Mouse (Mus musculus) E14TG2a.4 (cell line): ENCODE measurements around the gene Ush2a.

Experiments
- H3K27me3 ChIP-seq: 2 replicates; pipeline ENCODE4 v1.6.1; 2014; ENCODE audit warnings: low read length, control low read depth; ENCODE audit not compliant: insufficient read depth
- H3K36me3 ChIP-seq: 2 replicates; pipeline ENCODE4 v1.6.1; 2014; ENCODE audit warnings: low read length, control low read depth; ENCODE audit not compliant: insufficient read depth
- H3K4me1 ChIP-seq: replicated peaks from 2 replicates; pipeline ENCODE4 v1.6.1; 2014; ENCODE audit warnings: low read depth, low read length, control low read depth
- H3K4me3 ChIP-seq: replicated peaks from 2 replicates; pipeline ENCODE4 v1.5.1; 2014; ENCODE audit warnings: mild to moderate bottlenecking, low read length
- H3K9me3 ChIP-seq: 2 replicates; pipeline ENCODE4 v1.6.1; 2014; ENCODE audit warnings: low read length, control low read depth
- CTCF ChIP-seq: conservative IDR thresholded peaks from 2 replicates; pipeline ENCODE4 v1.5.1; 2014; ENCODE audit warnings: low read length
- NANOG ChIP-seq: IDR thresholded peaks from 2 replicates; pipeline ENCODE4 v1.6.1; 2014; ENCODE audit warnings: borderline replicate concordance, low read length, mixed read lengths
- POU5F1 ChIP-seq: IDR thresholded peaks from 2 replicates; pipeline ENCODE4 v1.6.1; 2014; ENCODE audit warnings: low read length, borderline replicate concordance

Ush2a gene

GRCm38 (mm10) chr1:188674640-188675510, 413.1 kb downstream of the Ush2a start:
- no peaks in the 10 kb centered on the region for H3K9me3 ChIP-seq
- no peak overlapping the region for H3K4me3 ChIP-seq
- TF ChIP-seq NANOG, result no peak
- H3K4me1 ChIP-seq, result no peaks in the 10 kb centered on the region
- H3K27me3 ChIP-seq, result no peaks in the 10 kb centered on the region
- no peaks in the 10 kb centered on the region for H3K36me3 ChIP-seq

GRCm38 (mm10) chr1:188675511-188675863, 413.7 kb downstream of the Ush2a start:
- Histone ChIP-seq H3K4me3 (no peak overlapping the region), H3K27me3 (no peaks in the 10 kb centered on the region), H3K4me1 (no peaks in the 10 kb centered on the region), H3K36me3 (no peaks in the 10 kb centered on the region), H3K9me3 (no peaks in the 10 kb centered on the region)
- TF ChIP-seq CTCF (no peak), NANOG (no peak), POU5F1 (no peak)

GRCm38 (mm10) chr1:188678189-188678588, 416.4 kb downstream of the Ush2a start:
- TF ChIP-seq NANOG (no peak), POU5F1 (no peak), CTCF (no peak)
- Histone ChIP-seq H3K9me3 (no peaks in the 10 kb centered on the region), H3K36me3 (no peaks in the 10 kb centered on the region), H3K4me1 (no peaks in the 10 kb centered on the region), H3K4me3 (no peak overlapping the region), H3K27me3 (no peaks in the 10 kb centered on the region)

GRCm38 (mm10) chr1:188686362-188686761, 424.5 kb downstream of the Ush2a start:
- no peak for TF ChIP-seq NANOG
- no peak for TF ChIP-seq CTCF
- TF ChIP-seq POU5F1, result no peak
- H3K36me3 ChIP-seq, result no peaks in the 10 kb centered on the region
- H3K27me3 ChIP-seq, result no peaks in the 10 kb centered on the region
- no peak overlapping the region for H3K4me3 ChIP-seq
- peaks cover 10% of the 10 kb centered on the region; the same call in 1 of the 2 replicates for H3K9me3 ChIP-seq
- H3K4me1 ChIP-seq, result peaks cover 7% of the 10 kb centered on the region

GRCm38 (mm10) chr1:188696295-188696694, 434.5 kb downstream of the Ush2a start:
- peaks cover 6% of the 10 kb centered on the region; the same call in 1 of the 2 replicates for H3K4me1 ChIP-seq
- H3K9me3 ChIP-seq, result peaks cover 6% of the 10 kb centered on the region
- H3K4me3 ChIP-seq, result no peak overlapping the region
- no peaks in the 10 kb centered on the region for H3K27me3 ChIP-seq
- H3K36me3 ChIP-seq, result no peaks in the 10 kb centered on the region
- TF ChIP-seq POU5F1, result no peak
- TF ChIP-seq CTCF, result no peak

- peaks cover 8% of the 10 kb centered on the region; the same call in 1 of the 2 replicates for H3K4me1 ChIP-seq
These were observed 446.4 kb downstream of the Ush2a start for GRCm38 (mm10) chr1:188708176-188708575.

GRCm38 (mm10) chr1:188708694-188709093, 446.9 kb downstream of the Ush2a start:
- TF ChIP-seq CTCF (no peak), NANOG (no peak)
- Histone ChIP-seq H3K4me1 (peaks cover 8% of the 10 kb centered on the region; the same call in 1 of the 2 replicates), H3K4me3 (no peak overlapping the region), H3K36me3 (no peaks in the 10 kb centered on the region), H3K27me3 (peaks cover 14% of the 10 kb centered on the region; the same call in 1 of the 2 replicates), H3K9me3 (no peaks in the 10 kb centered on the region)

More at GRCm38 (mm10) chr1:188708176-188708575, 446.4 kb downstream of the Ush2a start:
- no peak overlapping the region for H3K4me3 ChIP-seq
- no peaks in the 10 kb centered on the region for H3K9me3 ChIP-seq
- TF ChIP-seq POU5F1, result no peak
- TF ChIP-seq CTCF, result peak; percentile 83
- H3K36me3 ChIP-seq, result no peaks in the 10 kb centered on the region
- H3K27me3 ChIP-seq, result peaks cover 14% of the 10 kb centered on the region; the same call in 1 of the 2 replicates

- H3K4me3 ChIP-seq, result no peak overlapping the region
- H3K4me1 ChIP-seq, result peaks cover 8% of the 10 kb centered on the region; the same call in 1 of the 2 replicates
- peaks cover 14% of the 10 kb centered on the region; the same call in 1 of the 2 replicates for H3K27me3 ChIP-seq
- no peaks in the 10 kb centered on the region for H3K36me3 ChIP-seq
- no peaks in the 10 kb centered on the region for H3K9me3 ChIP-seq
- TF ChIP-seq CTCF (no peak), POU5F1 (no peak), NANOG (no peak)
These were observed 452.3 kb downstream of the Ush2a start for GRCm38 (mm10) chr1:188714131-188714530.

- H3K4me3 ChIP-seq, result no peak overlapping the region
- peaks cover 8% of the 10 kb centered on the region; the same call in 1 of the 2 replicates for H3K4me1 ChIP-seq
- H3K27me3 ChIP-seq, result peaks cover 14% of the 10 kb centered on the region; the same call in 1 of the 2 replicates
- TF ChIP-seq CTCF (no peak), POU5F1 (no peak), NANOG (no peak)
- no peaks in the 10 kb centered on the region for H3K9me3 ChIP-seq
- no peaks in the 10 kb centered on the region for H3K36me3 ChIP-seq
These were observed 453.1 kb downstream of the Ush2a start for GRCm38 (mm10) chr1:188714941-188715340.
